Mouse (Mus musculus): ENCODE measurements around the gene Mog.
"Not testable (repeated sequence)": the region's sequence is repeated elsewhere in the genome, so short reads cannot be mapped to it uniquely, and the experiment has no call there.

Gene Mog

GRCm38 (mm10) chr17:36994528-36994927 is 28.7 kb downstream of the Mog start:
- DNase-seq (ENCODE audit: low spot score in 2 of 2), result no peak

GRCm38 (mm10) chr17:36993770-36994325 is 29.4 kb downstream of the Mog start:
- DNase-seq (ENCODE audit: low spot score in 2 of 2), result no peak

- no peak for DNase-seq (ENCODE audit: low spot score in 2 of 2)
These were observed 30.7 kb downstream of the Mog start for GRCm38 (mm10) chr17:36992336-36993104.

- not testable (repeated sequence) for DNase-seq (ENCODE audit: low spot score in 2 of 2)
These were observed 32.6 kb downstream of the Mog start for GRCm38 (mm10) chr17:36990630-36991029.

GRCm38 (mm10) chr17:36989437-36989836 is 33.8 kb downstream of the Mog start, which contains the start of gene H2-M5:
Gene H2-M5 (minus strand): TSS chr17:36989537.
- DNase-seq (ENCODE audit: low spot score in 2 of 2), result no peak

- no peak for DNase-seq (ENCODE audit: low spot score in 2 of 2)
These were observed 34.7 kb downstream of the Mog start for GRCm38 (mm10) chr17:36988475-36988874.

GRCm38 (mm10) chr17:36982253-36983155 is 40.7 kb downstream of the Mog start:
- no peak for DNase-seq (ENCODE audit: low spot score in 2 of 2)

GRCm38 (mm10) chr17:36981845-36982244 is 41.4 kb downstream of the Mog start:
- DNase-seq (ENCODE audit: low spot score in 2 of 2), result no peak

GRCm38 (mm10) chr17:36981221-36981813 is 41.9 kb downstream of the Mog start, which contains the start of gene 2410137M14Rik:
Gene 2410137M14Rik (minus strand): TSS chr17:36981237.
- DNase-seq (ENCODE audit: low spot score in 2 of 2), result no peak

- DNase-seq (ENCODE audit: low spot score in 2 of 2), result no peak
These were observed 49.9 kb downstream of the Mog start for GRCm38 (mm10) chr17:36973271-36973787.

- no peak for DNase-seq (ENCODE audit: low spot score in 2 of 2)
These were observed 50.4 kb downstream of the Mog start for GRCm38 (mm10) chr17:36972791-36973190.

- no peak for DNase-seq (ENCODE audit: low spot score in 2 of 2)
These were observed 51.9 kb downstream of the Mog start for GRCm38 (mm10) chr17:36971172-36971850.

- DNase-seq (ENCODE audit: low spot score in 2 of 2), result no peak
These were observed 52.8 kb downstream of the Mog start for GRCm38 (mm10) chr17:36970316-36970890.

GRCm38 (mm10) chr17:36966875-36967274 is 56.3 kb downstream of the Mog start:
- DNase-seq (ENCODE audit: low spot score in 2 of 2), result no peak

GRCm38 (mm10) chr17:36961125-36961524 is 62.1 kb downstream of the Mog start:
- no peak for DNase-seq (ENCODE audit: low spot score in 2 of 2)
